In the genomic region with DNA sequence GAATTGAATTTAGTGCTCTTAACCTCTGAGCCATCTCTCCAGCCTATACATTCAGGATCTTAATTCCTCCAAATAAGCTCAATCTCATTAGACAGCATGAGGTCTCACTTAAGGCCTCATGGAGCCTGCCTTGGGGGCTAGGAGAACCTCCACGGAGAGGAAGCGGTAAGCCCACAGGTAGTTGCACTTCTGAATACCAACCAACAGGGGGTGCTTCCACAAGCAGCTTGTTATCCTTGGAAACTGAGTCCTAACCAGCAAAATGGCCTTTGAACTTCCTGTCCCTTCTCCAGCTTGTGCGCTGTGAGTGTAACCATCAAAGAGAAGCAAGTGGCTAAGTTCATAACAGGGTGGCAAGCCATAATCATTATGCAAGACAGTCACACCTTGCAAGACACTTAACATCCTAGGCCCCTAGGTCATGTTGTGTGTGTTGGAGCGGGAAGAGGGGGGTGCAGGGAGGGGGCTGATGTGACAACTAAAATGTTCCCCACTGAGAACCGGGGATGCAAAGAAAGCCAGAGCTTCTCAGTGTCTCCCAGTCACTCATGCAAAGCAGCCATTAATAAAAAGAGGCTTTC, we compare ENCODE assay signal across 14 mouse cellular contexts. TPM values are rescaled to one million over a fixed set of nuclear protein-coding genes. Genes with fewer than 3 reads are reported as not detected.
A peak's percentile ranks its signal among the peaks of the same experiment; 100 is the strongest.
DNase-seq lines count a peak whose midpoint lies in the region; ATAC-seq and TF ChIP-seq lines count a peak whose summit lies in the region.
"Had no signal": no experiment of that assay in that cellular context is flagged by ENCODE, and none has a peak within 500 bp of the region (broad histone marks: within the 10 kb centered on the region; RNA-seq: fewer than 3 reads in every experiment).

No protein-coding gene starts in this region.

- H3K4me2 ChIP-seq in forebrain, embryonic 14.5 days (ENCODE audit: low read length) = no peak overlapping the region
- H3K4me2 ChIP-seq in lung, embryonic 14.5 days = no peak overlapping the region
- H3K4me2 ChIP-seq in midbrain, postnatal 0 days (ENCODE audit: low read depth, low read length, poor library complexity, severe bottlenecking) = no peak overlapping the region
- H3K4me2 ChIP-seq: embryonic facial prominence, embryonic 13.5 days; limb, embryonic 12.5 days had no signal

- ATAC-seq in forebrain, embryonic 14.5 days = no peak
- no peak for ATAC-seq in lung, embryonic 14.5 days (ENCODE audit: insufficient read depth)
- no peak for ATAC-seq in midbrain, postnatal 0 days (ENCODE audit: low FRiP score)

- no peak overlapping the region for H3K9ac ChIP-seq in forebrain, embryonic 14.5 days (ENCODE audit: low read length)
- no peak overlapping the region for H3K9ac ChIP-seq in lung, embryonic 14.5 days
- H3K9ac ChIP-seq in midbrain, postnatal 0 days (replicated peaks; ENCODE audit: low read length, poor library complexity, severe bottlenecking) = no peak overlapping the region
- H3K9ac ChIP-seq: embryonic facial prominence, embryonic 13.5 days; forebrain, postnatal 0 days; limb, embryonic 12.5 days had no signal

- peak; percentile 41 for TF ChIP-seq CTCF in lung, embryonic 14.5 days (IDR thresholded peaks at IDR 0.05; ENCODE audit: low read depth)
- TF ChIP-seq CTCF in brain, embryonic 14.5 days (IDR thresholded peaks at IDR 0.05; ENCODE audit: borderline replicate concordance, extremely low read depth, insufficient read depth, insufficient read length) = peak; percentile 15; the same call in 1 of the 2 replicates
- TF ChIP-seq CTCF in midbrain, postnatal 0 days (IDR thresholded peaks at IDR 0.05) = peak; percentile 47

- WGBS in forebrain, embryonic 10.5 days = 48% methylated on average over 5 of the region's 5 CpGs
- 57% methylated on average over 5 of the region's 5 CpGs for WGBS in forebrain, embryonic 14.5 days
- 74% methylated on average over 5 of the region's 5 CpGs for WGBS in lung, embryonic 14.5 days
- WGBS in midbrain, postnatal 0 days = 42% methylated on average over 5 of the region's 5 CpGs

- H3K27me3 ChIP-seq in forebrain, embryonic 10.5 days (ENCODE audit: poor library complexity, severe bottlenecking) = peaks cover 4% of the 10 kb centered on the region; the same call in 1 of the 2 replicates
- H3K27me3 ChIP-seq in forebrain, embryonic 14.5 days (replicated peaks; ENCODE audit: control insufficient read depth, insufficient read depth, low read length) = no peaks in the 10 kb centered on the region
- H3K27me3 ChIP-seq in lung, embryonic 14.5 days (ENCODE audit: insufficient read depth, low read length) = no peaks in the 10 kb centered on the region
- H3K27me3 ChIP-seq in midbrain, postnatal 0 days (ENCODE audit: insufficient read depth, low read length) = no peaks in the 10 kb centered on the region
- H3K27me3 ChIP-seq: embryonic facial prominence, embryonic 13.5 days had no signal

- H3K36me3 ChIP-seq in forebrain, embryonic 10.5 days (replicated peaks) = no peaks in the 10 kb centered on the region
- no peaks in the 10 kb centered on the region for H3K36me3 ChIP-seq in forebrain, embryonic 14.5 days (ENCODE audit: control insufficient read depth, insufficient read depth, low read length)
- H3K36me3 ChIP-seq in lung, embryonic 14.5 days (ENCODE audit: insufficient read depth) = no peaks in the 10 kb centered on the region
- no peaks in the 10 kb centered on the region for H3K36me3 ChIP-seq in midbrain, postnatal 0 days (ENCODE audit: insufficient read depth, low read length)
- H3K36me3 ChIP-seq: embryonic facial prominence, embryonic 13.5 days; limb, embryonic 12.5 days had no signal

- peaks cover 59% of the 10 kb centered on the region for H3K4me1 ChIP-seq in forebrain, embryonic 10.5 days
- H3K4me1 ChIP-seq in forebrain, embryonic 14.5 days (ENCODE audit: control insufficient read depth, insufficient read depth, low read length) = peaks cover 5% of the 10 kb centered on the region
- H3K4me1 ChIP-seq in lung, embryonic 14.5 days (ENCODE audit: insufficient read depth) = 0 out of 2 replicates have a peak, but pooled peaks cover 4% of the 10 kb centered on the region
- peaks cover 5% of the 10 kb centered on the region; the same call in 1 of the 2 replicates for H3K4me1 ChIP-seq in midbrain, postnatal 0 days (ENCODE audit: insufficient read depth, low read length)
- H3K4me1 ChIP-seq: megakaryocyte, embryonic 14.5 days had no signal

- no peak overlapping the region for H3K4me3 ChIP-seq in forebrain, embryonic 10.5 days
- no peak overlapping the region for H3K4me3 ChIP-seq in forebrain, embryonic 14.5 days (ENCODE audit: low read depth, low read length)
- H3K4me3 ChIP-seq in lung, embryonic 14.5 days (ENCODE audit: low read depth, low read length) = no peak overlapping the region
- H3K4me3 ChIP-seq in midbrain, postnatal 0 days (ENCODE audit: low read depth, low read length) = no peak overlapping the region
- H3K4me3 ChIP-seq: embryonic facial prominence, embryonic 13.5 days; limb, embryonic 12.5 days; megakaryocyte, embryonic 14.5 days had no signal

- H3K27ac ChIP-seq in forebrain, embryonic 10.5 days = peak overlapping the region; percentile 37; the same call in 1 of the 2 replicates
- H3K27ac ChIP-seq in forebrain, embryonic 14.5 days (ENCODE audit: low read depth, low read length) = no peak overlapping the region
- no peak overlapping the region for H3K27ac ChIP-seq in lung, embryonic 14.5 days (ENCODE audit: low read depth)
- no peak overlapping the region for H3K27ac ChIP-seq in midbrain, postnatal 0 days (ENCODE audit: low read depth, low read length)
- H3K27ac ChIP-seq: limb, embryonic 12.5 days had no signal

- DNase-seq in forebrain, embryonic 10.5 days (ENCODE audit: extremely low spot score, low spot score) = no peak
- DNase-seq in forebrain, embryonic 14.5 days (ENCODE audit: low spot score) = no peak
- no peak for DNase-seq in lung, embryonic 14.5 days
- DNase-seq in lung, postnatal 25 days (ENCODE audit: low spot score) = no peak
- DNase-seq in brain, embryonic 14.5 days (ENCODE audit: low read depth) = no peak
- DNase-seq in midbrain, postnatal 0 days (ENCODE audit: low spot score) = no peak
- DNase-seq in right cerebral cortex, postnatal 4 days = no peak
- DNase-seq in cerebellum, adult 8-10 months = no peak
- DNase-seq: B cell, adult 2 months; forebrain, postnatal 0 days; heart, adult 18-20 months had no signal

- H3K9me3 ChIP-seq in forebrain, embryonic 10.5 days = no peaks in the 10 kb centered on the region
- H3K9me3 ChIP-seq in forebrain, embryonic 14.5 days (replicated peaks; ENCODE audit: control insufficient read depth, low read length) = no peaks in the 10 kb centered on the region
- no peaks in the 10 kb centered on the region for H3K9me3 ChIP-seq in lung, embryonic 14.5 days (ENCODE audit: low read depth, low read length)
- no peaks in the 10 kb centered on the region for H3K9me3 ChIP-seq in midbrain, postnatal 0 days (ENCODE audit: low read length)
- H3K9me3 ChIP-seq: embryonic facial prominence, embryonic 13.5 days; limb, embryonic 12.5 days had no signal

- TF ChIP-seq POLR2A in brain, embryonic 14.5 days (IDR thresholded peaks at IDR 0.05; ENCODE audit: borderline replicate concordance, extremely low read depth, insufficient read depth, insufficient read length, poor library complexity, severe bottlenecking) = no peak

RNA-seq across cellular contexts. Expression of gene Gm973, which starts 7.4 kb away (rescaled TPM):
- polyA plus RNA-seq in forebrain, embryonic 10.5 days (2016; fragmentation: Nextera tagmentation; extraction: Ambion mirVana) = 0.76 and 1.3 TPM in 2 replicates
- polyA plus RNA-seq in forebrain, embryonic 14.5 days (2014; fragmentation: Nextera tagmentation; extraction: Ambion mirVana) = 5.5 and 6.2 TPM in 2 replicates
- 0.41 TPM in 1 of 2 replicates, not detected in the other for polyA plus RNA-seq in lung, embryonic 14.5 days (2014; fragmentation: Nextera tagmentation; extraction: Ambion mirVana)
- 2.1 and 6.4 TPM in 2 replicates for polyA plus RNA-seq in brain, embryonic 14.5 days (2012; rRNA removed)
- 6.0 and 7.5 TPM in 2 replicates for total RNA-seq in midbrain, postnatal 0 days (2014; rRNA removed)
- 13.6 and 15.0 TPM in 2 replicates for polyA plus RNA-seq in midbrain, postnatal 0 days (2015; fragmentation: Nextera tagmentation; extraction: Ambion mirVana)

RNA-seq across cellular contexts. Expression of gene Fzd7, which starts 41.2 kb away (rescaled TPM):
- polyA plus RNA-seq in forebrain, embryonic 10.5 days (2016; fragmentation: Nextera tagmentation; extraction: Ambion mirVana) = 9.4 and 9.6 TPM in 2 replicates
- polyA plus RNA-seq in forebrain, embryonic 14.5 days (2014; fragmentation: Nextera tagmentation; extraction: Ambion mirVana) = 3.4 and 3.9 TPM in 2 replicates
- 21.7 and 22.7 TPM in 2 replicates for polyA plus RNA-seq in lung, embryonic 14.5 days (2014; fragmentation: Nextera tagmentation; extraction: Ambion mirVana)
- polyA plus RNA-seq in brain, embryonic 14.5 days (2012; rRNA removed) = 8.3 and 10.7 TPM in 2 replicates
- 11.9 and 12.8 TPM in 2 replicates for total RNA-seq in midbrain, postnatal 0 days (2014; rRNA removed)
- 1.6 and 1.7 TPM in 2 replicates for polyA plus RNA-seq in midbrain, postnatal 0 days (2015; fragmentation: Nextera tagmentation; extraction: Ambion mirVana)
